Comparison of ENCODE assay signal across 14 mouse cellular contexts in the genomic region with DNA sequence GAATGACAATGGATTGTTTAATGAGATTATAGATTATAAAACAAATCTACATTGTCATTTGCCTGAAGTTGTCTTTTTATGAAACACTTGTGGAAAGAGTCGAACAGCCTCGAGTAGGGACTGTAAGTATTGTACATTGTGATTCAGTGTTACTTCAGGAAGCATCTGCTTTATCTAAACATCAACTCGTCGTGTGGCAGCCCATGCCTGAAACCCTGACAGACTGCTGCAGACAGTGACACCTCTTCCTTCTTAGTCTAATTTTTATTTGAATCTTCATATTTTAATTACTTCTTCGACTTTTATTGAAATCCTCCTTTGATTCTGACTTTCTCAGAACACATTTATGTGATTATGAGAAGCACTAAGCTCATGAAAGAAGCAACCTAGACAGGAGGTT.
"Had no signal": no experiment of that assay in that cellular context is flagged by ENCODE, and none has a peak within 500 bp of the region (broad histone marks: within the 10 kb centered on the region; RNA-seq: fewer than 3 reads in every experiment).

No protein-coding gene starts in this region.

- DNase-seq: lung, adult 18-20 months; lung, embryonic 14.5 days; lung, postnatal 10 days; lung, postnatal 4 days; right cerebral cortex, adult 18-20 months; thymus, adult 2 months; thymus, postnatal 25 days; thymus, postnatal 4 days had no signal

- H3K36me3 ChIP-seq: midbrain, embryonic 15.5 days; neural tube, embryonic 12.5 days; stomach, embryonic 15.5 days had no signal

- H3K9ac ChIP-seq: lung, embryonic 14.5 days; midbrain, embryonic 13.5 days; midbrain, embryonic 15.5 days; neural tube, embryonic 12.5 days; stomach, embryonic 15.5 days had no signal

- ATAC-seq: midbrain, embryonic 13.5 days; midbrain, embryonic 15.5 days had no signal

- H3K27me3 ChIP-seq: megakaryocyte, embryonic 14.5 days; midbrain, embryonic 13.5 days; midbrain, embryonic 15.5 days; neural tube, embryonic 12.5 days; stomach, embryonic 15.5 days had no signal

- H3K4me3 ChIP-seq: megakaryocyte, embryonic 14.5 days; midbrain, embryonic 13.5 days; midbrain, embryonic 15.5 days; neural tube, embryonic 12.5 days; stomach, embryonic 15.5 days had no signal

- H3K27ac ChIP-seq: midbrain, embryonic 13.5 days; midbrain, embryonic 15.5 days; neural tube, embryonic 12.5 days; stomach, embryonic 15.5 days; stomach, postnatal 0 days had no signal

- H3K9me3 ChIP-seq: megakaryocyte, embryonic 14.5 days; midbrain, embryonic 13.5 days; midbrain, embryonic 15.5 days; neural tube, embryonic 12.5 days; stomach, embryonic 15.5 days had no signal
